Mouse (Mus musculus): ENCODE measurements around the gene Bglap3. TPM values are rescaled to one million over a fixed set of nuclear protein-coding genes. Genes with fewer than 3 reads are reported as not detected.
A peak's percentile ranks its signal among the peaks of the same experiment; 100 is the strongest.
"Not testable (repeated sequence)": the region's sequence is repeated elsewhere in the genome, so short reads cannot be mapped to it uniquely, and the experiment has no call there.

Gene Bglap3
- polyA plus RNA-seq, 1 experiment from 2014 or later = 0.28 TPM

DNA sequence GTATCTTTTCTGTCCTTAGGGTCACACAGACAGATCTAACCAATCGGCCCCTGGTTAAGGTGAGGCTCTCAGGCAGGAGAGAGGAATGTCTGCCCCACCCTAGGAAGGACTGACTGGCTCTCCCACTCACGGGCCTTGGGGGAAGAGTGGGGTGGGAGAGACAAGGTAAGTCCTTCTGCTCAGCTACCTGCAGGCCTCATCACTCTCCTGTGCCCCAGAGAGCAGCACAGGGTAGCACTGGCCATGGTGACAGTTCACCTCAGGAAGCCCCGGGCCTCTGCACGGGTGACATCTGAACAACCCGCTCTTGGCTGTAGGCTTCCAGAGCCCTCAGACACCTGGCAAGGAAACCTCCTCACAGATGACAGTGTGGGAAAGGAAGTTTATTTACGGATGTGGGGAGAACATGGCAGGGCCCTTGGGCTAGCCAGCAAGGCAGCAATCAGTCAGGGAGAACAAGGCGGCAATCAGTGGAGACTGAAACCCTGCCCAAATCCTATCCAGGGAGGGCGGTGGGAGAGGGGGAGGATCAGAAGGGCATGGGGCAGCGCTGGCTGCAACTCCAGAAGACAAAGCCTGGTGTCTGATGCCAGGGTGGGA, 21.3 kb upstream of the Bglap3 start:
- Histone ChIP-seq H3K4me1 (ENCODE audit: control insufficient read depth, insufficient read depth, low read length) (no peaks in the 10 kb centered on the region), H3K27ac (ENCODE audit: low read depth, low read length) (no peak overlapping the region), H3K36me3 (ENCODE audit: control insufficient read depth, insufficient read depth, low read length) (peaks cover 28% of the 10 kb centered on the region; the same call in 1 of the 2 replicates), H3K27me3 (ENCODE audit: control insufficient read depth, insufficient read depth, low read length) (no peaks in the 10 kb centered on the region), H3K4me3 (ENCODE audit: low read length) (no peak overlapping the region), H3K9me3 (ENCODE audit: control insufficient read depth, low read length) (no peaks in the 10 kb centered on the region), H3K4me2 (replicated peaks; ENCODE audit: low read depth, low read length) (no peak overlapping the region), H3K9ac (ENCODE audit: low read depth, low read length) (no peak overlapping the region)
- no peak for ATAC-seq (ENCODE audit: low FRiP score, low TSS enrichment)
- 85% methylated on average over 9 of the region's 9 CpGs for WGBS

DNA sequence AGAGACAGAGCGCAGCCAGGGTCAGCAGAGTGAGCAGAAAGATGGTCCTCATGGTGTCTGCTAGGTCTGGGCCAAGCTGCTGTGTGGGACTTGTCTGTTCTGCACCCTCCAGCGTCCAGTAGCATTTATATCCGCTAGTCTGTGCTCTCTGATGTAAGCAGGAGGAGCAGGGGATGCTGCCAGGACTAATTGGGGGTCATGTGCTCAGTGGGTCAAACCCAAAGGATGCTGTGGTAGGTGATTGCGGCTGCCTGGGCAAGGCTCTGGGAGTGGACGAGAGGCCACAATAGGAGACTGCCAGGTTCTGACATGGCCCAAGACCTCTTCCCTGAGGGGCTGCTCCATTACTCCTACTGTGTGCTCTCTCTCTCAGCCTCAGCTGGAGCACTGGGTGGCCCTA, 11.8 kb upstream of the Bglap3 start, which contains the start of gene Bglap:
Gene Bglap (minus strand): TSS at position 101 of the 400 bp plus-strand sequence.
- H3K9me3 ChIP-seq (ENCODE audit: control insufficient read depth, low read length) = no peaks in the 10 kb centered on the region
- H3K36me3 ChIP-seq (ENCODE audit: control insufficient read depth, insufficient read depth, low read length) = no peaks in the 10 kb centered on the region
- H3K4me2 ChIP-seq (replicated peaks; ENCODE audit: low read depth, low read length) = no peak within 1 kb of the TSS
- H3K27ac ChIP-seq (ENCODE audit: low read depth, low read length) = no peak within 1 kb of the TSS
- H3K4me3 ChIP-seq (ENCODE audit: low read length) = no peak within 1 kb of the TSS
- ATAC-seq (ENCODE audit: low FRiP score, low TSS enrichment) = no peak
- 76% methylated on average over 5 of the region's 5 CpGs for WGBS
- no peaks in the 10 kb centered on the region for H3K27me3 ChIP-seq (ENCODE audit: control insufficient read depth, insufficient read depth, low read length)
- no peak within 1 kb of the TSS for H3K9ac ChIP-seq (ENCODE audit: low read depth, low read length)
- no peaks in the 10 kb centered on the region for H3K4me1 ChIP-seq (ENCODE audit: control insufficient read depth, insufficient read depth, low read length)

DNA sequence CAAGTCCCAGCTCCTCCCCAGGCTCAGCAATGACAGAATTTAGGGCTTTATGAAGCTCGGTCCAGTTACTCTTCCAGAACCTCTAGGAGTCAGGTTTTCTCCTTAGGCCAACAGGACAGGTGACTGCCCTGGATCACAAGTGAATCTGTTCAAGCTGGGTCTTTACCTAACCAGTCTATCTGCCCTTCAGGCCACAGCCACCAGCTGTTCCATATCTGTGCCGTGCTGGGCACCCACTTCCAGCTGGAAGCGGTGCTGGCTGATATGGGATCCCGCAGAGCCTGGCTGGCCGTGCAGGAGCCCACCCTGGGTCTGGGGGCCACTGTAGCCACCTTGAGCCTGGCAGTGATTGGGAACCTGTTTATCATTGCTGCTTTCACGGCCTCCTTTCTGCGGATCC, 9.8 kb upstream of the Bglap3 start:
- WGBS = 11% methylated on average over 1 of the region's 7 CpGs
- not testable (repeated sequence) for H3K9ac ChIP-seq (ENCODE audit: low read depth, low read length); H3K36me3 ChIP-seq (ENCODE audit: control insufficient read depth, insufficient read depth, low read length); H3K4me2 ChIP-seq (replicated peaks; ENCODE audit: low read depth, low read length); H3K27ac ChIP-seq (ENCODE audit: low read depth, low read length); H3K4me1 ChIP-seq (ENCODE audit: control insufficient read depth, insufficient read depth, low read length); H3K9me3 ChIP-seq (ENCODE audit: control insufficient read depth, low read length); H3K27me3 ChIP-seq (ENCODE audit: control insufficient read depth, insufficient read depth, low read length); H3K4me3 ChIP-seq (ENCODE audit: low read length)
- 0 out of 2 replicates have a peak, but pooled peaks have one; percentile 5 for ATAC-seq (ENCODE audit: low FRiP score, low TSS enrichment)

DNA sequence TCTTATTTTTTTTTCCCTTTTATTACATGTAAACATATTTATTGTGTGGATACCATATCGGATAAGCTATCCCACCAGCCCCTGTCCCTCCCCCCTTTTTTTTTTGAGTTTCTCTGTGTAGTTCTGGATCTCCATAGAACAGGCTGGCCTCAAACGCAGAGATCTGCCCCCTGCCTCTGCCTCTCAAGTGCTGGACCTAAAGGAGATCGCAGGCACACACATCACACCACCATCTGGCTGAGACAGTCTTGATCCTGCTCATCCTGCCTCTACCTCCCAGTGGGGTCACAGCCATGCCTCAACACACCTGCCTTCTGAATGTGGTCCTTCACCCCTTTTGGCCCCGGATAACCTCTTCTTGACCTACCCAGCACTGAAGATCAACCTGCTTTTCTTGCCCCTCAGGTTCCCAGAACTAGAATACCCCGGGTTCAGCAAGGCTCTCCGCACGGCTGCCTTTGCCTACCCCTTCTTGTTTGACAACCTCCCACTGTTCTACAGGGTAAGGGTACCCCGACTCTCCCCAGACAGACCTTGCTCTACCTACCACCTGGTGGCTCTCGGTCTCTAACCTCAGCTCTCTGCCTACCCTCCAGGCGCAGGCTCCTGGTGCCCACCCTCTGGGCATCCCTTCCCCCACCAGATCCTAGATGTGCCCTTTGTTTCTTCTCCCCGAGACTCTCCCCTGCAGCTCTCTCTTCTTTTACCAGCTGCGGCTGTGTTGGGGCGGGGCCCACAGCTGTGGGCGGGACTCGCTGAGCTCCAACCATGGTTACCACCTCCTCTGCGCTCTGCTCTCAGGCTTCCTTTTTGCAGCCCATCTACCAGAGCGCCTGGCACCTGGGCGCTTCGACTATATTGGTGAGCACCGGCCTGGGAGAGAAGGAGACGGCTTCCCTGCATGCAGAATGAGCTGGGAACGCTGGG, 9.1 kb upstream of the Bglap3 start:
- not testable (repeated sequence) for H3K9ac ChIP-seq (ENCODE audit: low read depth, low read length); H3K4me1 ChIP-seq (ENCODE audit: control insufficient read depth, insufficient read depth, low read length); H3K27me3 ChIP-seq (ENCODE audit: control insufficient read depth, insufficient read depth, low read length); H3K36me3 ChIP-seq (ENCODE audit: control insufficient read depth, insufficient read depth, low read length); H3K9me3 ChIP-seq (ENCODE audit: control insufficient read depth, low read length)
- WGBS = 6% methylated on average over 20 of the region's 22 CpGs
- Histone ChIP-seq H3K27ac (ENCODE audit: low read depth, low read length) (peak overlapping the region; percentile 61; the same call in 1 of the 2 replicates), H3K4me3 (ENCODE audit: low read length) (peak overlapping the region; percentile 10; the same call in 1 of the 2 replicates), H3K4me2 (replicated peaks; ENCODE audit: low read depth, low read length) (peak overlapping the region; percentile 36)
- ATAC-seq (ENCODE audit: low FRiP score, low TSS enrichment) = peak; percentile 85

DNA sequence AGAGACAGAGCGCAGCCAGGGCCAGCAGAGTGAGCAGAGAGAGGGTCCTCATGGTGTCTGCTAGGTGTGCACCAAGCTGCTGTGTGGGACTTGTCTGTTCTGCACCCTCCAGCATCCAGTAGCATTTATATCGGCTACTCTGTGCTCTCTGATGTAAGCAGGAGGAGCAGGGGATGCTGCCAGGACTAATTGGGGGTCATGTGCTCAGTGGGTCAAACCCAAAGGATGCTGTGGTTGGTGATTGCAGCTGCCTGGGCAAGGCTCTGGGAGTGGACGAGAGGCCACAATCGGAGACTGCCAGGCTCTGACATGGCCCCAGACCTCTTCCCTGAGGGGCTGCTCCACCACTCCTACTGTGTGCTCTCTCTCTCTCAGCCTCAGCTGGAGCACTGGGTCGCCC, 6.1 kb upstream of the Bglap3 start, which contains the start of gene Bglap2:
Gene Bglap2 (minus strand): TSS at position 101 of the 400 bp plus-strand sequence.
- not testable (repeated sequence) for H3K9ac ChIP-seq (ENCODE audit: low read depth, low read length); H3K27me3 ChIP-seq (ENCODE audit: control insufficient read depth, insufficient read depth, low read length); H3K4me1 ChIP-seq (ENCODE audit: control insufficient read depth, insufficient read depth, low read length); H3K4me3 ChIP-seq (ENCODE audit: low read length); H3K27ac ChIP-seq (ENCODE audit: low read depth, low read length); ATAC-seq (ENCODE audit: low FRiP score, low TSS enrichment); H3K36me3 ChIP-seq (ENCODE audit: control insufficient read depth, insufficient read depth, low read length); H3K9me3 ChIP-seq (ENCODE audit: control insufficient read depth, low read length); H3K4me2 ChIP-seq (replicated peaks; ENCODE audit: low read depth, low read length)
- 75% methylated on average over 4 of the region's 5 CpGs for WGBS

DNA sequence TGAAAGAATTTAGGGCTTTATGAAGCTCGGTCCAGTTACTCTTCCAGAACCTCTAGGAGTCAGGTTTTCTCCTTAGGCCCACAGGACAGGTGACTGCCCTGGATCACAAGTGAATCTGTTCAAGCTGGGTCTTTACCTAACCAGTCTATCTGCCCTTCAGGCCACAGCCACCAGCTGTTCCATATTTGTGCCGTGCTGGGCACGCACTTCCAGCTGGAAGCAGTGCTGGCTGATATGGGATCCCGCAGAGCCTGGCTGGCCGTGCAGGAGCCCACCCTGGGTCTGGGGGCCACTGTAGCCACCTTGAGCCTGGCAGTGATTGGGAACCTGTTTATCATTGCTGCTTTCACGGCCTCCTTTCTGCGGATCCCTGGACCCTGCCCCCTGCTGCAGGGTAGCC, 4.1 kb upstream of the Bglap3 start:
- H3K9me3 ChIP-seq (ENCODE audit: control insufficient read depth, low read length); H3K36me3 ChIP-seq (ENCODE audit: control insufficient read depth, insufficient read depth, low read length); H3K27me3 ChIP-seq (ENCODE audit: control insufficient read depth, insufficient read depth, low read length); ATAC-seq (ENCODE audit: low FRiP score, low TSS enrichment); H3K4me1 ChIP-seq (ENCODE audit: control insufficient read depth, insufficient read depth, low read length): not testable (repeated sequence)
- H3K4me3 ChIP-seq (ENCODE audit: low read length) = peak overlapping the region; percentile 9; the same call in 1 of the 2 replicates
- peak overlapping the region; percentile 35; the same call in 1 of the 2 replicates for H3K4me2 ChIP-seq (replicated peaks; ENCODE audit: low read depth, low read length)
- peak overlapping the region; percentile 18; the same call in 1 of the 2 replicates for H3K9ac ChIP-seq (ENCODE audit: low read depth, low read length)
- peak overlapping the region; percentile 37; the same call in 1 of the 2 replicates for H3K27ac ChIP-seq (ENCODE audit: low read depth, low read length)
- 33% methylated on average over 5 of the region's 7 CpGs for WGBS

DNA sequence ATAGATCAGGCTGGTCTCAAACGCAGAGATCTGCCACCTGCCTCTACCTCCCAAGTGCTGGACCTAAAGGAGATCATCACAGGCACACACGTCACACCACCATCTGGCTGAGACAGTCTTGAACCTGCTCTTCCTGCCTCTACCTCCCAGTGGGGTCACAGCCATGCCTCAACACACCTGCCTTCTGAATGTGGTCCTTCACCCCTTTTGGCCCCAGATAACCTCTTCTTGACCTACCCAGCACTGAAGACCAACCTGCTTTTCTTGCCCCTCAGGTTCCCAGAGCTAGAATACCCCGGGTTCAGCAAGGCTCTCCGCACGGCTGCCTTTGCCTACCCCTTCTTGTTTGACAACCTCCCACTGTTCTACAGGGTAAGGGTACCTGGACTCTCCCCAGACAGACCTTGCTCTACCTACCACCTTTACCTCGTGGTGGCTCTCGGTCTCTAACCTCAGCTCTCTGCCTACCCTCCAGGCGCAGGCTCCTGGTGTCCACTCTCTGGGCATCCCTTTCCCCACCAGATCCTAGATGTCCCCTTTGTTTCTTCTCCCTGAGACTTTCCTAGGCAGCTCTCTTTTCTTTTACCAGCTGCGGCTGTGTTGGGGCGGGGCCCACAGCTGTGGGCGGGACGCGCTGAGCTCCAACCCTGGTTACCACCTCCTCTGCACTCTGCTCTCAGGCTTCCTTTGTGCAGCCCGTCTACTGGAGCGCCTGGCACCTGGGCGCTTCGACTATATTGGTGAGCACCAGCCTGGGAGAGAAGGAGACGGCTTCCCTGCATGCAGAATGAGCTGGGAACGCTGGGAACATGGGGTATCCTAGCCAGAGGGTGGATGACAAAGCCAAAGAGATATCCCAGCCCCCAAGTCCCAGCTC, 3.4 kb upstream of the Bglap3 start:
- ATAC-seq (ENCODE audit: low FRiP score, low TSS enrichment) = peak; percentile 90
- peak overlapping the region; percentile 18; the same call in 1 of the 2 replicates for H3K9ac ChIP-seq (ENCODE audit: low read depth, low read length)
- H3K4me2 ChIP-seq (replicated peaks; ENCODE audit: low read depth, low read length) = peak overlapping the region; percentile 35; the same call in 1 of the 2 replicates
- not testable (repeated sequence) for H3K4me1 ChIP-seq (ENCODE audit: control insufficient read depth, insufficient read depth, low read length); H3K27me3 ChIP-seq (ENCODE audit: control insufficient read depth, insufficient read depth, low read length); H3K36me3 ChIP-seq (ENCODE audit: control insufficient read depth, insufficient read depth, low read length); H3K9me3 ChIP-seq (ENCODE audit: control insufficient read depth, low read length)
- H3K27ac ChIP-seq (ENCODE audit: low read depth, low read length) = peak overlapping the region; percentile 55; the same call in 1 of the 2 replicates
- peak overlapping the region; percentile 9; the same call in 1 of the 2 replicates for H3K4me3 ChIP-seq (ENCODE audit: low read length)
- 9% methylated on average over 17 of the region's 19 CpGs for WGBS

DNA sequence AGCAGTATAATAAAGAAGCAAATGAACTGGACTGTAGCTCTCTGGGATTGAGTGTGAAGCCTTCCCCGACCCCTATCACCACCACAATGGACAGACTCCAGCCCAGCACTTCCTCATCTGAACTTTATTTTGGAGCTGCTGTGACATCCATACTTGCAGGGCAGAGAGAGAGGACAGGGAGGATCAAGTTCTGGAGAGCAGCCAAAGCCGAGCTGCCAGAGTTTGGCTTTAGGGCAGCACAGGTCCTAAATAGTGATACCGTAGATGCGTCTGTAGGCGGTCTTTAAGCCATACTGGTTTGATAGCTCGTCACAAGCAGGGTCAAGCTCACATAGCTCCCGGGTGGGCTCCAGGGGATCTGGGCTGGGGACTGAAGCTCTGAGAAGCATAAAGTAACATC, 4.0 kb downstream of the Bglap3 start:
- ATAC-seq (ENCODE audit: low FRiP score, low TSS enrichment); H3K9me3 ChIP-seq (ENCODE audit: control insufficient read depth, low read length): not testable (repeated sequence)
- 82% methylated on average over 7 of the region's 7 CpGs for WGBS

More for the DNA sequence above, 4.0 kb downstream of the Bglap3 start:
- H3K4me1 ChIP-seq (ENCODE audit: control insufficient read depth, insufficient read depth, low read length); H3K36me3 ChIP-seq (ENCODE audit: control insufficient read depth, insufficient read depth, low read length); H3K4me3 ChIP-seq (ENCODE audit: low read length); H3K4me2 ChIP-seq (replicated peaks; ENCODE audit: low read depth, low read length); H3K9ac ChIP-seq (ENCODE audit: low read depth, low read length); H3K27ac ChIP-seq (ENCODE audit: low read depth, low read length): not testable (repeated sequence)
- H3K27me3 ChIP-seq (ENCODE audit: control insufficient read depth, insufficient read depth, low read length) = peaks cover 13% of the 10 kb centered on the region
